8 mouse cellular contexts compared by ENCODE assay signal in genomic region chr6:97205439-97205885, GRCm38 (mm10). TPM values are rescaled to one million over a fixed set of nuclear protein-coding genes. Genes with fewer than 3 reads are reported as not detected.
A peak's percentile ranks its signal among the peaks of the same experiment; 100 is the strongest.
DNase-seq lines count a peak whose midpoint lies in the region; ATAC-seq and TF ChIP-seq lines count a peak whose summit lies in the region.

Gene Uba3 (minus strand): TSS chr6:97205647.

- peaks cover 26% of the 10 kb centered on the region for H3K4me1 ChIP-seq in bone marrow macrophage, adult 2 months (ENCODE audit: control insufficient read depth, insufficient read depth, low read length)
- H3K4me1 ChIP-seq in embryonic fibroblast, embryonic 13.5 days (ENCODE audit: control insufficient read depth, insufficient read depth, low read length) = peaks cover 14% of the 10 kb centered on the region
- peaks cover 9% of the 10 kb centered on the region; the same call in 1 of the 2 replicates for H3K4me1 ChIP-seq in kidney, embryonic 14.5 days (ENCODE audit: control insufficient read depth, insufficient read depth, low read length)
- H3K4me1 ChIP-seq in limb, embryonic 15.5 days = peaks cover 10% of the 10 kb centered on the region; the same call in 1 of the 2 replicates

- peaks cover 6% of the 10 kb centered on the region; the same call in 1 of the 2 replicates for H3K36me3 ChIP-seq in kidney, embryonic 14.5 days (ENCODE audit: control insufficient read depth, insufficient read depth, low read length)
- peaks cover 5% of the 10 kb centered on the region; the same call in 1 of the 2 replicates for H3K36me3 ChIP-seq in limb, embryonic 15.5 days

- no peaks in the 10 kb centered on the region for H3K27me3 ChIP-seq in kidney, embryonic 14.5 days (ENCODE audit: control insufficient read depth, insufficient read depth, low read length)
- H3K27me3 ChIP-seq in limb, embryonic 15.5 days = no peaks in the 10 kb centered on the region

- under 1% methylated on average over 38 of the region's 38 CpGs for WGBS in kidney, embryonic 14.5 days
- WGBS in limb, embryonic 15.5 days = under 1% methylated on average over 35 of the region's 38 CpGs

- TF ChIP-seq POLR2A in bone marrow macrophage, adult 2 months (IDR thresholded peaks at IDR 0.05; ENCODE audit: borderline replicate concordance, low read depth, low read length) = peak; percentile 84; the same call in 1 of the 2 replicates
- peak; percentile 90 for TF ChIP-seq POLR2A in embryonic fibroblast, embryonic 13.5 days (IDR thresholded peaks at IDR 0.05; ENCODE audit: low read depth, low read length)

- no peaks in the 10 kb centered on the region for H3K9me3 ChIP-seq in kidney, embryonic 14.5 days (ENCODE audit: control insufficient read depth, low read length)
- no peaks in the 10 kb centered on the region for H3K9me3 ChIP-seq in limb, embryonic 15.5 days

- peak within 1 kb of the TSS; percentile 64 for H3K4me2 ChIP-seq in kidney, embryonic 14.5 days (replicated peaks; ENCODE audit: low read depth, low read length)
- H3K4me2 ChIP-seq in limb, embryonic 15.5 days = peak within 1 kb of the TSS; percentile 65

- no peak for TF ChIP-seq CTCF in bone marrow macrophage, adult 2 months (IDR thresholded peaks at IDR 0.05; ENCODE audit: low read depth, low read length)
- no peak for TF ChIP-seq CTCF in embryonic fibroblast, embryonic 13.5 days (IDR thresholded peaks at IDR 0.05; ENCODE audit: borderline replicate concordance, insufficient read depth, low read length)

- peak within 1 kb of the TSS; percentile 73 for H3K4me3 ChIP-seq in bone marrow macrophage, adult 2 months (ENCODE audit: insufficient read depth, low read length)
- H3K4me3 ChIP-seq in embryonic fibroblast, embryonic 13.5 days (ENCODE audit: insufficient read depth, low read length) = peak within 1 kb of the TSS; percentile 98
- peak within 1 kb of the TSS; percentile 96 for H3K4me3 ChIP-seq in kidney, embryonic 14.5 days (ENCODE audit: low read length)
- H3K4me3 ChIP-seq in limb, embryonic 15.5 days = peak within 1 kb of the TSS; percentile 86

- peak; percentile 98 for ATAC-seq in kidney, embryonic 14.5 days (ENCODE audit: low FRiP score, low TSS enrichment)
- ATAC-seq in limb, embryonic 15.5 days (ENCODE audit: insufficient number of reproducible peaks, low FRiP score, low TSS enrichment, low read depth) = peak; percentile 98

- peak within 1 kb of the TSS; percentile 60 for H3K27ac ChIP-seq in bone marrow macrophage, adult 2 months (ENCODE audit: insufficient read depth, low read depth, low read length)
- H3K27ac ChIP-seq in embryonic fibroblast, embryonic 13.5 days (ENCODE audit: insufficient read depth, low read length) = peak within 1 kb of the TSS; percentile 63
- H3K27ac ChIP-seq in kidney, embryonic 14.5 days (ENCODE audit: low read depth, low read length) = peak within 1 kb of the TSS; percentile 83
- peak within 1 kb of the TSS; percentile 85 for H3K27ac ChIP-seq in limb, embryonic 15.5 days

- H3K9ac ChIP-seq in kidney, embryonic 14.5 days (ENCODE audit: low read depth, low read length) = peak within 1 kb of the TSS; percentile 96
- H3K9ac ChIP-seq in limb, embryonic 15.5 days = peak within 1 kb of the TSS; percentile 95

- peak; percentile 99 for DNase-seq in A20 (ENCODE audit: low read depth, low spot score)
- DNase-seq in heart, adult 9 months (ENCODE audit: low spot score in 2 of 2) = peak; percentile 97 to 98
- DNase-seq in monocyte, adult 2 months (ENCODE audit: low read depth in 1 of 2, low spot score in 2 of 2) = peak; percentile 91 to 95
- DNase-seq in spleen, postnatal 36 days (ENCODE audit: low spot score in 2 of 2) = peak; percentile 99

RNA-seq across cellular contexts. Expression of gene Uba3, which starts in this region (rescaled TPM):
- polyA plus RNA-seq in bone marrow macrophage, adult 2 months (2012; ENCODE audit: insufficient read depth, insufficient read length, missing spikeins) = 36.9 and 38.7 TPM in 2 replicates
- 136 and 147 TPM in 2 replicates for polyA plus RNA-seq in embryonic fibroblast, embryonic 13.5 days (2011; ENCODE audit: insufficient read length, low read depth, missing spikeins)
- 86.5 and 89.9 TPM in 2 replicates for polyA plus RNA-seq in kidney, embryonic 14.5 days (2014; fragmentation: Nextera tagmentation; extraction: Ambion mirVana)
- polyA plus RNA-seq in limb, embryonic 15.5 days (2015; fragmentation: Nextera tagmentation; extraction: Ambion mirVana) = 77.0 and 81.4 TPM in 2 replicates

Comparison
In these comparisons a context has a peak if more than half of its experiments do, and no peak if none do; other contexts are left out.
1. Peak in every context shown above with its lines: DNase-seq, ATAC-seq, H3K4me3 ChIP-seq and H3K27ac ChIP-seq.